Mouse (Mus musculus): Measurements from ENCODE around the gene Skap1.
"Not testable (repeated sequence)": the region's sequence is repeated elsewhere in the genome, so short reads cannot be mapped to it uniquely, and the experiment has no call there.

GRCm38 (mm10) chr11:96715168-96715567 is 250.8 kb downstream of the Skap1 start:
- TF ChIP-seq CTCF (IDR thresholded peaks at IDR 0.05; ENCODE audit: control insufficient read depth, insufficient read depth, low read length); POLR2A (IDR thresholded peaks at IDR 0.05; ENCODE audit: borderline replicate concordance, control insufficient read depth, low read depth, low read length): not testable (repeated sequence)
